Mouse (Mus musculus): ENCODE data around the gene Nop56. TPM values are rescaled to one million over a fixed set of nuclear protein-coding genes. Genes with fewer than 3 reads are reported as not detected.
A peak's percentile ranks its signal among the peaks of the same experiment; 100 is the strongest.

Nop56 gene
- polyA plus RNA-seq, 2 experiments, result 253 to 319 TPM

DNA sequence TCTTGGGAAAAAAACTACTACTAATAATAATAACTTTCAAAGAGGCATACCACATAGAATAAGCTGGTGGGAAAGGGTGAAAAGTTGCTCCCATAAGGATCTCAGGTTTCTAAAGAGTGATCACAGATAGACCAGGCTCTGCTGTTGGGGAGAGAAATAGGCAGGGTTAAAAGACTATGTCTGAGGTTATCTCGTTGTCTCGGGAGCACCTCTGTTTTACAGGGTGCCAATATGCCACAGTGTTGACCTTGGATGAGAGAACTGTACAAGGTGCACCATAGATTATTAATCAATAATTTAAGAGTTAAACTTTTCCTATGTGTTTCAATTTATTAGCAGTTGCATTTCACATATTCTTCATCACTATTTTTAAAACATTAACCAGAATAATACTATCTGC is 12.3 kb upstream of the Nop56 start:
- no peaks in the 10 kb centered on the region for H3K9me3 ChIP-seq (ENCODE audit: control insufficient read depth, low read length)
- no peaks in the 10 kb centered on the region for H3K27me3 ChIP-seq (ENCODE audit: control insufficient read depth, insufficient read depth, low read length)
- no peaks in the 10 kb centered on the region for H3K4me1 ChIP-seq (ENCODE audit: control insufficient read depth, insufficient read depth, low read length)
- H3K9ac ChIP-seq (ENCODE audit: low read depth, low read length, severe bottlenecking), result no peak overlapping the region
- H3K4me3 ChIP-seq (replicated peaks; ENCODE audit: low read length), result no peak overlapping the region
- ATAC-seq (ENCODE audit: low FRiP score, low read depth) (no peak), DNase-seq (ENCODE audit: low spot score) (no peak)
- H3K27ac ChIP-seq (replicated peaks; ENCODE audit: low read depth, low read length), result no peak overlapping the region
- no peak for TF ChIP-seq POLR2A (IDR thresholded peaks at IDR 0.05; ENCODE audit: borderline replicate concordance, extremely low read depth, insufficient read depth, insufficient read length)
- H3K36me3 ChIP-seq (ENCODE audit: control insufficient read depth, insufficient read depth, low read length), result no peaks in the 10 kb centered on the region
- H3K4me2 ChIP-seq (replicated peaks; ENCODE audit: low read depth, low read length, severe bottlenecking), result no peak overlapping the region
- 77% methylated on average over 2 of the region's 2 CpGs for WGBS

DNA sequence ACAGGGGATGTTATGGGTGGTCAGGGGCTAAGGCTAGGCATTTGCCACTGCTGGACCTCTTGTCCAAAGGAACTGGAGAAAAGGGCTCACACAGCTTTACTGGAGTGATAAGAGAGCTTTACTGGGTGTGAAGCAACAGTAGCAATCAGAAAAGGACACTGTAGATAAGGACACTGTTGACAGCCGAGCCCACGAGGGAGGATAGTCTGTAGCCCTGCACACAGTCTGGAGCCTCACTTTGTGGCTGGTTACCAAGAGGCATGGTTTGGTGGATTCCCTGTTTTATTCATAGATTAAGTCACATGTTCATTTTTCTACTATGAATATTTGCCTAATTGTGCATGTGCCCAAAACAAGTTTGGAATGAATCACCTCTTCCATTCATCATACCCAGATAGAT is 11.8 kb upstream of the Nop56 start:
- DNase-seq (ENCODE audit: low spot score) (no peak), ATAC-seq (ENCODE audit: low FRiP score, low read depth) (no peak)
- WGBS, result 81% methylated on average over 2 of the region's 2 CpGs
- Histone ChIP-seq H3K9ac (ENCODE audit: low read depth, low read length, severe bottlenecking) (no peak overlapping the region), H3K36me3 (ENCODE audit: control insufficient read depth, insufficient read depth, low read length) (no peaks in the 10 kb centered on the region), H3K4me1 (ENCODE audit: control insufficient read depth, insufficient read depth, low read length) (no peaks in the 10 kb centered on the region), H3K9me3 (ENCODE audit: control insufficient read depth, low read length) (no peaks in the 10 kb centered on the region), H3K4me2 (replicated peaks; ENCODE audit: low read depth, low read length, severe bottlenecking) (no peak overlapping the region), H3K27me3 (ENCODE audit: control insufficient read depth, insufficient read depth, low read length) (no peaks in the 10 kb centered on the region), H3K27ac (replicated peaks; ENCODE audit: low read depth, low read length) (no peak overlapping the region), H3K4me3 (replicated peaks; ENCODE audit: low read length) (no peak overlapping the region)
- no peak for TF ChIP-seq POLR2A (IDR thresholded peaks at IDR 0.05; ENCODE audit: borderline replicate concordance, extremely low read depth, insufficient read depth, insufficient read length)

DNA sequence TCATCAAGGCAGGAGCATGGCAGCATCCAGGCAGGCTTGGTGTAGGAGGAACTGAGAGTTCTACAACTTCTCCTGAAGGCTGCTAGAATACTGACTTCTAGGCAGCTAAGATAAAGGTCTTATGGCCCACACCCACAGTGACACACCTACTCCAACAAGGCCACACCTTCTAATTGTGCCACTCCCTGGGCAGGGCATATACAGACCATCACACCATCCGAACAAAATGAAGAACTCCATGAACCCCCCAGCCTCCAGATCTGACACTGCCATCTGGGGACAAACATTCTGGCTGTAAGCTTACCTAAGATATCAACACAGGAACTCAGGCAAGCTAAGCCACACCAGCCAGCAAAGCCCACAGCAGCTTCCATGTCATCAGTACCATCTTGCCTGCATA is 8.7 kb upstream of the Nop56 start:
- H3K4me3 ChIP-seq (replicated peaks; ENCODE audit: low read length), result no peak overlapping the region
- H3K9me3 ChIP-seq (ENCODE audit: control insufficient read depth, low read length), result no peaks in the 10 kb centered on the region
- no peak for TF ChIP-seq POLR2A (IDR thresholded peaks at IDR 0.05; ENCODE audit: borderline replicate concordance, extremely low read depth, insufficient read depth, insufficient read length)
- ATAC-seq (ENCODE audit: low FRiP score, low read depth) (no peak), DNase-seq (ENCODE audit: low spot score) (no peak)
- 91% methylated on average over 1 of the region's 1 CpGs for WGBS
- H3K9ac ChIP-seq (ENCODE audit: low read depth, low read length, severe bottlenecking), result no peak overlapping the region
- H3K27me3 ChIP-seq (ENCODE audit: control insufficient read depth, insufficient read depth, low read length), result no peaks in the 10 kb centered on the region
- H3K4me1 ChIP-seq (ENCODE audit: control insufficient read depth, insufficient read depth, low read length), result no peaks in the 10 kb centered on the region
- no peak overlapping the region for H3K27ac ChIP-seq (replicated peaks; ENCODE audit: low read depth, low read length)
- no peaks in the 10 kb centered on the region for H3K36me3 ChIP-seq (ENCODE audit: control insufficient read depth, insufficient read depth, low read length)
- H3K4me2 ChIP-seq (replicated peaks; ENCODE audit: low read depth, low read length, severe bottlenecking), result no peak overlapping the region

DNA sequence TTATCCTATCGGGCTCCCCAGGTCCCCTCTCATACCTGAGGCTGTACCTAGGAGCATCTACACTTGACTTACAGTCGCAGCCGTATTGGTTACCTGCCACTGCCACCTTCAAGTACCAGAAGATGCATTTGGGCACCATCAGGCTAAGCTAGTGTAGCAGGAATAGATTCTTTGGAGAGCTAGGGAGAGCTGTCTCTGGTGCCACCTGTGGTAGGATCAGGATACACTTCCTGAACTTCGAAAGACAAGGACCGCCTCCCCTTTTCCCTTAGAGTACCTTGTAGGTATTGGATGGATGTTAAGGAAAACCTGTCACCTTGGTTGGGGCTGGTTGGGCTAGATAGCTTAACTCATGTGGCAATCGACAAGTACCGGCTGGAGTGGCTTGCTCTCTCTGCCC is 6.2 kb upstream of the Nop56 start:
- Histone ChIP-seq H3K4me2 (replicated peaks; ENCODE audit: low read depth, low read length, severe bottlenecking) (no peak overlapping the region), H3K4me3 (replicated peaks; ENCODE audit: low read length) (no peak overlapping the region), H3K27me3 (ENCODE audit: control insufficient read depth, insufficient read depth, low read length) (no peaks in the 10 kb centered on the region), H3K9ac (ENCODE audit: low read depth, low read length, severe bottlenecking) (no peak overlapping the region), H3K36me3 (ENCODE audit: control insufficient read depth, insufficient read depth, low read length) (no peaks in the 10 kb centered on the region), H3K9me3 (ENCODE audit: control insufficient read depth, low read length) (no peaks in the 10 kb centered on the region), H3K27ac (replicated peaks; ENCODE audit: low read depth, low read length) (no peak overlapping the region), H3K4me1 (ENCODE audit: control insufficient read depth, insufficient read depth, low read length) (no peaks in the 10 kb centered on the region)
- 69% methylated on average over 7 of the region's 7 CpGs for WGBS
- no peak for ATAC-seq (ENCODE audit: low FRiP score, low read depth)
- no peak for TF ChIP-seq POLR2A (IDR thresholded peaks at IDR 0.05; ENCODE audit: borderline replicate concordance, extremely low read depth, insufficient read depth, insufficient read length)
- no peak for DNase-seq (ENCODE audit: low spot score)

DNA sequence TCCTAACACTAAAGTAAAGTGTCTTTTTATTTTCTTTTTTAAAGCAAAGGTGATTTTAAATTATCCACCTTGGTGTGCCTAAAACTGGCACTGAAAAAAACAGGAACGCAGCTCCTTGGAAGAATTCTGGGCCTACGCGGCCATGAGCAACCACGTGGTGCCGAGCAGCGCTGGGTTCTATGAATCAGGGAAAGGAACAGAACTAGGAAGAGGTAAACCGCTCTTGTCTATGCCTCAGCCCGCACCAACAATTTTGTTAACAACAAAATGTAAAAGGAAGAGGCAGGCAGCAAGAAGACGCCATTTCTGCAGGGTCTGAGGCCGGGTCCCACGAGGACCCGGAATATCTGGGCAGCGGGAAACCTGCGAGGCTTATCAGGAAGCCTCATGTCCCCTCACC is 498 bp upstream of the Nop56 start:
- peak overlapping the region; percentile 81 for H3K9ac ChIP-seq (ENCODE audit: low read depth, low read length, severe bottlenecking)
- no peak for TF ChIP-seq POLR2A (IDR thresholded peaks at IDR 0.05; ENCODE audit: borderline replicate concordance, extremely low read depth, insufficient read depth, insufficient read length)
- ATAC-seq (ENCODE audit: low FRiP score, low read depth) (peak; percentile 14), DNase-seq (ENCODE audit: low spot score) (peak; percentile 15)
- H3K27me3 ChIP-seq (ENCODE audit: control insufficient read depth, insufficient read depth, low read length), result no peaks in the 10 kb centered on the region
- peak overlapping the region; percentile 90 for H3K4me2 ChIP-seq (replicated peaks; ENCODE audit: low read depth, low read length, severe bottlenecking)
- H3K36me3 ChIP-seq (ENCODE audit: control insufficient read depth, insufficient read depth, low read length), result peaks cover 34% of the 10 kb centered on the region
- H3K4me1 ChIP-seq (ENCODE audit: control insufficient read depth, insufficient read depth, low read length), result peaks cover 7% of the 10 kb centered on the region
- H3K9me3 ChIP-seq (ENCODE audit: control insufficient read depth, low read length), result no peaks in the 10 kb centered on the region
- peak overlapping the region; percentile 70 for H3K27ac ChIP-seq (replicated peaks; ENCODE audit: low read depth, low read length)
- peak overlapping the region; percentile 75 for H3K4me3 ChIP-seq (replicated peaks; ENCODE audit: low read length)
- 2% methylated on average over 14 of the region's 14 CpGs for WGBS

- TF ChIP-seq POLR2A (IDR thresholded peaks at IDR 0.05; ENCODE audit: borderline replicate concordance, extremely low read depth, insufficient read depth, insufficient read length), result no peak
- H3K4me3 ChIP-seq (replicated peaks; ENCODE audit: low read length), result peak overlapping the region; percentile 75
- ATAC-seq (ENCODE audit: low FRiP score, low read depth) (no peak), DNase-seq (ENCODE audit: low spot score) (no peak)
- H3K9ac ChIP-seq (ENCODE audit: low read depth, low read length, severe bottlenecking), result peak overlapping the region; percentile 84
- H3K27me3 ChIP-seq (ENCODE audit: control insufficient read depth, insufficient read depth, low read length), result no peaks in the 10 kb centered on the region
- H3K27ac ChIP-seq (replicated peaks; ENCODE audit: low read depth, low read length), result peak overlapping the region; percentile 88
- peaks cover 43% of the 10 kb centered on the region for H3K36me3 ChIP-seq (ENCODE audit: control insufficient read depth, insufficient read depth, low read length)
- peaks cover 7% of the 10 kb centered on the region for H3K4me1 ChIP-seq (ENCODE audit: control insufficient read depth, insufficient read depth, low read length)
- WGBS, result under 1% methylated on average over 10 of the region's 10 CpGs
- H3K9me3 ChIP-seq (ENCODE audit: control insufficient read depth, low read length), result no peaks in the 10 kb centered on the region
- H3K4me2 ChIP-seq (replicated peaks; ENCODE audit: low read depth, low read length, severe bottlenecking), result peak overlapping the region; percentile 90
Observed at GRCm38 (mm10) chr2:130274862-130275261, 632 bp downstream of the Nop56 start.
